Mouse (Mus musculus) megakaryocyte, embryonic 14.5 days (primary cell): ENCODE data around the gene Osm. TPM values are rescaled to one million over a fixed set of nuclear protein-coding genes. Genes with fewer than 3 reads are reported as not detected.

Experiments
- H3K27me3 ChIP-seq: replicated peaks from 2 replicates; pipeline ENCODE3; 2012; ENCODE audit warnings: inconsistent platforms
- H3K36me3 ChIP-seq: replicated peaks from 2 replicates; pipeline ENCODE3; 2012; ENCODE audit warnings: low read length, inconsistent platforms, mixed read lengths
- H3K4me1 ChIP-seq: 2 replicates; pipeline ENCODE4 v1.6.1; 2012; ENCODE audit warnings: inconsistent platforms
- H3K4me3 ChIP-seq: replicated peaks from 2 replicates; pipeline ENCODE3; 2012; ENCODE audit warnings: moderate library complexity, mild to moderate bottlenecking, inconsistent platforms
- H3K9me3 ChIP-seq: 2 replicates; pipeline ENCODE4 v1.6.1; 2012; ENCODE audit warnings: inconsistent platforms
- FLI1 ChIP-seq: IDR thresholded peaks from 2 replicates; pipeline ENCODE4 v1.6.1; 2012; ENCODE audit warnings: low read length, inconsistent platforms, mixed read lengths
- GATA1 ChIP-seq: IDR thresholded peaks from 3 replicates; pipeline ENCODE4 v1.6.1; 2012; ENCODE audit warnings: mixed read lengths, low read length, inconsistent platforms, borderline replicate concordance
- polyA plus RNA-seq: library from polyadenylated mRNA; stranded (reverse); fragments of >175 nt; gene quantifications from 2 replicates; pipeline ENCODE4 v1.2.3, GENCODE M21; 2012; ENCODE audit warnings: low replicate concordance; ENCODE audit not compliant: insufficient read depth

Osm gene
- polyA plus RNA-seq = 1.2 and 6.5 TPM in 2 replicates

DNA sequence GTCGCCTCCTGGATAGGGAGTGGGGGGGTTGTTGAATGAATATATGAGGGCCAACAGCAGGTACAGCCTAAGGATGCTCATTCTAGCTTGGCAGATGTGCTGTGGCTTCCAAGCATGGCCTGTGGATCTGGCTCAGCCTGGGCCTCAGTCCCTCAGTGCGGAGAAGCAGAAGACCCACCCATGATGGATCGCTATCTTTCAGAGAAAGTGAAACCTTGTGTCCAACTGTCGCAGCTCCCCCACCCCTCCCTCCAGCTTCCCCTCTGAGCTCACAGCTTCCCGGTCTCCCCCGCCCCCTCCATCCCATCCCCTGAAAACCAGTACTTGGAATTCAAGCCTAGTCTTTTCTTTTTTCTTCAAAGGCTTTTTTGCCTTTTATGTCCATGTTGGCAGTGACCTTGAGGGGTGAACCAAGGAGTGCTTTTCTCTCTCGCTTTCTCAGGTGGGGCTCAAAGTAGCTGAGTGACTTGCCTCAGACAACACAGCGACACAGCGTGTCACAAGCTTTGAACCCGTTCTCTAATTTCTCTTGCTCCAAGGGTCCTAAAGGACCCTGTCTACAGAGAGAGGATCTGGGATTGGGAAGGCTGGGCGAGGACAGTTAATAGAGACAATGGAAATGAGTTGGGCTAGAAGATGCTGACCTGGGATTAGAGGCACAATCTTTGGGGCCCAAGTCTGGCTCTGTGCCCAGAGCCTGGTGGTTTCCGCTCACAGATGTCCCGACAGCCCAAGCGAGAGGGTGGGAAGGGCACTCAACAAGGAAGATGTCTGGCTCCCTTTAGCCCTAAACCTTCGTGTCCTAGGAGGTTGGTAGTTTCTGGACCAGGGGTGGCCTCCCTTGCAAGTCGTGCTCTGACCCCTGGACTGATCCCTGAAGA, at the start of gene Osm:
Gene Osm (plus strand): TSS at position 756 of the 881 bp plus-strand sequence.
- TF ChIP-seq FLI1 = no peak
- peaks cover 54% of the 10 kb centered on the region for H3K27me3 ChIP-seq
- peaks cover 13% of the 10 kb centered on the region for H3K9me3 ChIP-seq
- H3K36me3 ChIP-seq = peaks cover 15% of the 10 kb centered on the region
- peak within 1 kb of the TSS; percentile 89 for H3K4me3 ChIP-seq
- peaks cover 76% of the 10 kb centered on the region for H3K4me1 ChIP-seq

DNA sequence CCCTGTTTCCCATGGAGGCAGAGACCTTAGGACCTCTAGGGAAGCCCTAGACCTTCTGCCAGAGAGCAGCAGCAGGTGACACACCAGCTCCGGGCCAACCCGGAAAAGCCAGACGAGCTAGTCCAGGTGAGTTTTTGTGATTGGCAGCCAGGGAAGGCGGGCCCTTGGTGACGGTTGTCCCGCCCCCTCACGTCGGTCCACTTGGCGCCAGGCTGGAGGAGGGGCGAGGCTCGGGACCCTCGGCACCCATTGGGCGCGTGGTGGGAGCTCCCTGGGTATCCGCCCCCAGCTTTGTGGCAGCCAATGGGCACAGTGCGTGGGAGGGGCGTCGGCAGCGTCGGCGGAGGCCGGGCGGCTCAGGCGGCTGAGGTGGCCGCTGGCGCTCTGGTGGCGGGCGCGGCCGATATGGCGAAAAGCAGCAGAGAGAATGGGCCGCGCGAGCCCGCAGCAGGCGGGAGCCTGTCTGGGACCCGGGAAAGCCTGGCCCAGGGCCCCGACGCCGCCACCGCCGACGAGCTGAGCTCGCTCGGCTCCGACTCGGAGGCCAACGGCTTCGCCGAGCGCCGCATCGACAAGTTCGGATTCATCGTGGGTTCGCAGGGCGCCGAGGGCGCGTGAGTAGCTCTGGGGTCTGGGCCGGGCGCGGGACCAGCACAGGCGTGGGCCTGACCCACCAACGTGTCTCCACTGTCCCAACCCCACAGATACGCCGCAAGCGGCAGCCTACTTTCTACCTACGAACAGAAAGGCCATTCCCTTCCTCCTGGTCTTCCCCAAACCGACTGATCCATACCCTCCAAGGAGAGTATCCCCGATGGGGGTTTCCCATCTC, 49.5 kb upstream of the Osm start, which contains the start of gene Tbc1d10a:
Gene Tbc1d10a (plus strand): TSS at position 304 of the 832 bp plus-strand sequence.
- Histone ChIP-seq H3K36me3 (peaks cover 18% of the 10 kb centered on the region), H3K4me3 (peak within 1 kb of the TSS; percentile 94), H3K9me3 (no peaks in the 10 kb centered on the region), H3K27me3 (peaks cover 13% of the 10 kb centered on the region), H3K4me1 (peaks cover 35% of the 10 kb centered on the region)
- TF ChIP-seq FLI1 (no peak), GATA1 (no peak)

DNA sequence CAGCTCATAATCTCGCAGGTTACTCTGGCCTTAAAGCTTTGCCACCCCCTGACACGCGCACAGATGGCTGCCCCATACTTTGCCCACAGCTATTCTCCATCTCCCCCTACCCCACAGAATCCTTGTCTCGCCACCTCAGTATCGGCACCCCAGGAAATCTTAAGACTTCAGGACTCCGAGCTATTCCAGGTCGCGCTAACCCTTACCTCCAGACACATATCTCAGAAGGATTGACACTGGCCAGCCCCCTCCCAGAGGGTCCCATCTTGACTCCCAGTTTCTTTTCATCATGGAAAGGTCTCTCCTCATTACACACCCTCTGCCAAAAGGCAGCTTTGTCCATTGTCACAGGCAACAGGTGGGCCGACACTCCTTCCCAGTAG, 48.9 kb upstream of the Osm start:
- no peaks in the 10 kb centered on the region for H3K9me3 ChIP-seq
- peaks cover 16% of the 10 kb centered on the region for H3K27me3 ChIP-seq
- H3K4me3 ChIP-seq = peak overlapping the region; percentile 94
- no peak for TF ChIP-seq FLI1
- TF ChIP-seq GATA1 = no peak
- peaks cover 13% of the 10 kb centered on the region for H3K36me3 ChIP-seq
- H3K4me1 ChIP-seq = peaks cover 36% of the 10 kb centered on the region

DNA sequence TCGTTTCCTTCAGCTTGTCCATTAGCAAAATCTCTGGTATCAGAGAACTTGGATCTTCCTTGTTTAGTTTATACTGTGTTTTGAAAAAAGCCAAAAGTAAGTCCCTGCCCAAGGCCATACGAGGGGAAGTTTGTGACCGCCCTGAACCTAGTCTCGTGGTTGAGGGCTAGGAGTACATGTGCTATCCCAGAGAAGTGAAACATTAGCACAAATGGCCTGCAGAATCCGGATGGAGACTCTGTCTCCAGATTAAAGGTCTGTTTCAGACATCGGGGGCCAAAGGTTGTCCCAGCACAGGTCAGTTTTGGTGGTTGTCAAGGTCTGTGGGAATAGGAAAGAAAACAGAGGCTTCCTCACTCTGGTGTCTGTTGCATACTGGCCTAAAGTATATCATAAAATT, 47.0 kb upstream of the Osm start:
- Histone ChIP-seq H3K4me1 (peaks cover 50% of the 10 kb centered on the region), H3K36me3 (peaks cover 3% of the 10 kb centered on the region)

DNA sequence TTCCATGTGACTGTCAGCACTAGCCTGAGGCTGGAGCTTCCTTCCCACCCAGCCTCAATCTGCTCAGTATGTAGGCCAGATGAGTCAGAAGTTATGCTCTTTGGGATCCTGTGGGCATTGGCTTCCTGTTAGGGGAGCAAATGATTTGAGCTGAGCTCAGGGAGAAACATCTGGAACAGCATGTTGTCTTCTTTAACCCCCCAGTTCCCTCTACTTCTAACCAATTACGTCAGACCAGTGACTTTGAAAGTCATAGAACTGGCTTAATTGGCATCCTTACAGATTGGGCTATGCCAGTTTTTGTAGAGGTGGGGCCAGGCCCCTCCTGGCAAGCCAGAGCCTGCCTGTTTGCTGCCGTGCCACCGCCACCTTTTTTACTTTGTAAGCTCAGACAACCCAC, 45.5 kb upstream of the Osm start:
- TF ChIP-seq FLI1 (no peak), GATA1 (no peak)

More for the DNA sequence above, 47.0 kb upstream of the Osm start:
- Histone ChIP-seq H3K4me3 (no peak overlapping the region), H3K9me3 (no peaks in the 10 kb centered on the region), H3K27me3 (peaks cover 20% of the 10 kb centered on the region)
- no peak for TF ChIP-seq GATA1
- no peak for TF ChIP-seq FLI1

DNA sequence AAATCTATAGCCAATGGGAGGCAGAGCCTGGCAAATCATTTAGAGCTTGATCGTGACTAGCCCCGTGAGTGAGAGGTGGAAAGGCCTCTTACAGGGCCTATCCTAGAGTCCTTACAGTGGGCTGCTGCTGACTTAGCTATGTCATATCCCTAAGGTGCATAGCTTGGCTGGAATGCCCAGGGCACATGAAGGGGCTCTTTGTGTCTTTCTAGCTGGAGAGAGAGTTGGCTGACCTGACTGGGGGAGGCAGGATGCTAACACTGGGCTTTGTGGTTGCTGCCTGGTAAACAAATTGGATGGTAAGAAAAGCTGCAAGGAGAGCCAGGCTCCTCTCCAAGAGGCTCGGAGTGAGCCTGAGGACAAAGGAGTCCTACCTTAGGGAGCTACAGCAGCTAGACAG, 43.5 kb upstream of the Osm start:
- no peaks in the 10 kb centered on the region for H3K9me3 ChIP-seq
- TF ChIP-seq GATA1 = no peak
- no peak for TF ChIP-seq FLI1
- H3K4me1 ChIP-seq = peaks cover 64% of the 10 kb centered on the region
- H3K27me3 ChIP-seq = peaks cover 19% of the 10 kb centered on the region
- no peak overlapping the region for H3K4me3 ChIP-seq
- peaks cover 3% of the 10 kb centered on the region for H3K36me3 ChIP-seq

More for the DNA sequence above, 45.5 kb upstream of the Osm start:
- Histone ChIP-seq H3K4me3 (no peak overlapping the region), H3K27me3 (peaks cover 20% of the 10 kb centered on the region), H3K4me1 (peaks cover 65% of the 10 kb centered on the region), H3K9me3 (no peaks in the 10 kb centered on the region), H3K36me3 (peaks cover 3% of the 10 kb centered on the region)

DNA sequence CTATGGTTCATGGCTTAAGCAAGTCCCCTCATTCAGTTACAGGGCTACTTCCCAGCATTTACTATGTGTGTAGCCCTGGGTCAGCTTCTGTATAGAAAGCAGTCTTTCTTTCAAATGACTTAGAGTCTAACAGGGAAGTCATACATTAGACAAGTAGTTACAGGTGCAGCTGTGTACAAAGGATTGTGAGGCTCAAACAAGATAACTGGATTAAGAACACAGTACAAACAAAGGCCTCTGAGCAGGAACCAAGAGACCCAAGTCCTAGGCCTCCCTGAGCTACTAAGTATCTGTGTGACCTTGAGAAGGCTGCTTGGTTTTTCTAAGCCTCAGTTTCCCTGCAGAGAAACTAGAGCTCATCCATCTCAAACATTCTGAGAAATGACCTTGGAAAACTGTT, 42.8 kb upstream of the Osm start:
- peaks cover 3% of the 10 kb centered on the region for H3K36me3 ChIP-seq
- H3K4me1 ChIP-seq = peaks cover 61% of the 10 kb centered on the region

DNA sequence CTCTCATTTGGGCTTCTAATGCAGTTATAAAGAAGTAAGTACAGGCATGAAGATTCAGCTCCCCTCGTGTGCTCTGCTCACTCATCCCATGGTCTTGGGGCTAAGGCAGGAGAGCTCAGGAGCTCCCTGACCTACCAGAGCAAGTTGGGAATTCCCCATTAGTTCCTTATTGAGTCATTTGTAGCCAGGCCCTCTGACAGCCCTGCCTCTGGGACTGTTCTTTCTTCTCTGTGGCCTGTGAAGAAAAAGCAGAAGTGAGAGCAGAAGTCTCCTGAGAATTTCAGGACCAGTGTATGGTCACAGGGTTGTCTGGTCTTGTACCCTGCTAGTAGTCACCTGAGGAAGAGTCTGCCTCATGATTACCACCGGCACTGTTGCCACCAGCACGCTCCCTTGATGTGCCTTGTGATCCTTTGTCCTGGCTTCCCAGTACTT, 40.6 kb upstream of the Osm start:
- H3K27me3 ChIP-seq = peaks cover 19% of the 10 kb centered on the region
- no peak for TF ChIP-seq FLI1
- no peaks in the 10 kb centered on the region for H3K9me3 ChIP-seq
- peaks cover 52% of the 10 kb centered on the region for H3K4me1 ChIP-seq
- peaks cover 3% of the 10 kb centered on the region for H3K36me3 ChIP-seq
- no peak overlapping the region for H3K4me3 ChIP-seq

More for the DNA sequence above, 42.8 kb upstream of the Osm start:
- H3K9me3 ChIP-seq = no peaks in the 10 kb centered on the region
- no peak overlapping the region for H3K4me3 ChIP-seq
- TF ChIP-seq GATA1 (no peak), FLI1 (no peak)
- H3K27me3 ChIP-seq = peaks cover 18% of the 10 kb centered on the region

DNA sequence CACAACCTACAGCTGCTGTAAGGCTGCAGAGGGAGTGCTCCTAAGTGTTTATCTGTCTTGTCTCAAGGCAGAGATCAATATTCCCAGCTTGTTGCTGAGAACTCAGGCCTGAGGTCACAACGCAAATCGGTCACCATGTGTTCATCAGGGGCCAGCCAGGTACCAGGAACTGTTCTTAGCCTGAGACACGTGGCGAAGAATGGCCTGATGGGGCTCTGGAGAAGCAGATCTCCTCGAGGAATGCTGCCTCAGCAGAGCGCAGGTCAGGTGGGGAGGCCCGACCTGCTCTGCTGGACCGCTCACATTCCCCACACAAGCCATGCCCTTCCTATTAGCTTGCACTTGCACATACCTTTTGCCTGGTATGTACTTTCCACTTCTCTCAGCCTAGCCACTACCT, 39.6 kb upstream of the Osm start:
- Histone ChIP-seq H3K4me1 (peaks cover 42% of the 10 kb centered on the region), H3K4me3 (no peak overlapping the region), H3K9me3 (no peaks in the 10 kb centered on the region), H3K36me3 (no peaks in the 10 kb centered on the region), H3K27me3 (peaks cover 17% of the 10 kb centered on the region)
- TF ChIP-seq GATA1 (no peak), FLI1 (no peak)

DNA sequence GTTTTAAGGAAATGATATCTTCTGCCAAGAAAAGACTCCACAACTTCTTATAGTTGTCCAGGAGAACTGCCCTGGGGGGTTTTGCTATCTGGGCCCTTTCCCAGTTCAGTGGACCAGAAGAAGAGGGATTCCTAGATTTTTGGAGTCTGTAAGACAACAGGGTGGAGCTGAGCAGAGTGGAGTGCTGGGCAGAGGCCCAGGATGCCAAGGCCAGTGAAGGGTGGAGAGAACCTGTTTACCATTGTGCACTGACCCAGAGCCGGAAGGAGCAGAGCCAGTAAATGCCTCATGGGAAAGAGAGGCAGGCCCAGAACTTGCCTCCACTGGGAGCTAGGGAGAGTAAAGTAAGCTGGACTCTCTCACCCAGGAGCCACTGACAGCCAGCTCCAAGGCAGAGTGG, 38.5 kb upstream of the Osm start:
- no peak for TF ChIP-seq FLI1
- TF ChIP-seq GATA1 = no peak
- Histone ChIP-seq H3K4me1 (peaks cover 37% of the 10 kb centered on the region), H3K27me3 (peaks cover 12% of the 10 kb centered on the region), H3K9me3 (no peaks in the 10 kb centered on the region), H3K4me3 (no peak overlapping the region), H3K36me3 (no peaks in the 10 kb centered on the region)
